Mouse (Mus musculus) heart, embryonic 16.5 days (tissue): Measurements from ENCODE around the gene B4galt1. TPM values are rescaled to one million over a fixed set of nuclear protein-coding genes. Genes with fewer than 3 reads are reported as not detected.

Experiments used
- ATAC-seq: fragments of 200-750 bp; cut with Nextera tagmentation; replicated peaks from 2 replicates; pipeline ENCODE4 v1.8.0; 2017; ENCODE audit warnings: moderate number of reproducible peaks; ENCODE audit not compliant: insufficient read depth, low FRiP score; ENCODE audit errors: extremely low read depth
- H3K27ac ChIP-seq: fragments of 300-500 bp; sonication (generic); 2 replicates; pipeline ENCODE4 v1.5.1; 2014; ENCODE audit warnings: mild to moderate bottlenecking, low read length, control low read depth, moderate library complexity
- H3K27me3 ChIP-seq: fragments of 300-500 bp; sonication (generic); 2 replicates; pipeline ENCODE4 v1.6.1; 2014; ENCODE audit warnings: low read length, mixed read lengths; ENCODE audit not compliant: control insufficient read depth, insufficient read depth
- H3K36me3 ChIP-seq: fragments of 300-500 bp; sonication (generic); 2 replicates; pipeline ENCODE4 v1.6.1; 2014; ENCODE audit not compliant: control insufficient read depth, insufficient read depth
- H3K4me1 ChIP-seq: fragments of 300-500 bp; sonication (generic); 2 replicates; pipeline ENCODE4 v1.6.1; 2014; ENCODE audit warnings: low read length, mixed read lengths; ENCODE audit not compliant: control insufficient read depth, insufficient read depth
- H3K4me2 ChIP-seq: fragments of 300-500 bp; sonication (generic); 2 replicates; pipeline ENCODE4 v1.6.1; 2014; ENCODE audit warnings: low read depth, mild to moderate bottlenecking, control low read depth, low read length
- H3K4me3 ChIP-seq: fragments of 300-500 bp; sonication (generic); 2 replicates; pipeline ENCODE4 v1.5.1; 2014; ENCODE audit warnings: mild to moderate bottlenecking, control low read depth, low read length
- H3K9ac ChIP-seq: fragments of 300-500 bp; sonication (generic); 2 replicates; pipeline ENCODE4 v1.6.1; 2014; ENCODE audit warnings: low read length, control low read depth
- H3K9me3 ChIP-seq: fragments of 300-500 bp; sonication (generic); replicated peaks from 2 replicates; pipeline ENCODE4 v1.6.1; 2016; ENCODE audit warnings: low read length; ENCODE audit not compliant: control insufficient read depth
- WGBS: fragments of 180-500 bp; shearing (Covaris S2); extraction: QIAGEN DNeasy Blood & Tissue Kit; methylation state at CpG from one replicate; pipeline ENCODE4 v1.1.7; 2014; 5-methylcytosine and 5-hydroxymethylcytosine counted together
- polyA plus RNA-seq: library from polyadenylated mRNA; unstranded; fragments of >200 nt; fragmentation: Nextera tagmentation; extraction: Ambion mirVana; gene quantifications from 2 replicates; pipeline ENCODE4 v1.2.1, GENCODE M21; 2015

B4galt1 gene
- polyA plus RNA-seq, 1 experiment from 2014 or later, result 54.5 TPM

DNA sequence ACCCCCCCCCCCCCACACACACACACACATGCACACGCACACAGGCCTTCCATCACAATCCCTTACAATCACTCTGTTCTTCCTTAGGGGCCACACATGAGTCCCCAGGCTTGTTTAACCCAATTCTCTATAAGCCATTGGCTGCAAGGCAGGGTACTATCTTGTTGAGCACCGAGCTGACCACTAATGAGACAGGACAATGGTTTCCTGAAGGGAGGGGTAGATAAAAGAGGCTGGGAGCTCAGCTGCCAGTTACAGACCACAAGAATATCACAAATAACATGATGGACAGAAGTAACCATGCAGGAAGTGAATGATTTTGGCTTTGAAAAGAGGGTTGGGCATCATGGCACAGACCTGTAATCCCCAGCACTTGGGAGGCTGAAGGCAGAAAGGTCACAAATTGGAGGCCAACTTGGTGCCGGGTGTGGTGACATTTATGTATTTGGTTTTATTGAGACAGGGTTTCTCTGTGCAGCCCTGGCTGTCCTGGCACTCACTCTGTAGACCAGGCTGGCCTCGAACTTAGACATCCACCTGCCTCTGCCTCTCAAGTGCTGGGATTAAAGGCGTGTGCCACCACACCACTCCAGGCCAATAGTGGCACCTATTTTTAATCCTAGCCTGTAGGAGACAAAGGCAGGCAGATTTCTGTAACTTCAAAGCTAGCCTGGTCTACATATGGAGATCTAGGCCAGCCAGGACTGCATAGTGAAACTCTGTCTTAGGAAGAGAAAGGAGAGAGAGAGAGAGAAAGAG, 21.2 kb upstream of the B4galt1 start:
- H3K4me2 ChIP-seq, result no peak overlapping the region
- no peak overlapping the region for H3K4me3 ChIP-seq
- no peaks in the 10 kb centered on the region for H3K27me3 ChIP-seq
- H3K9ac ChIP-seq, result no peak overlapping the region
- ATAC-seq, result no peak
- H3K36me3 ChIP-seq, result no peaks in the 10 kb centered on the region
- 78% methylated on average over 5 of the region's 5 CpGs for WGBS
- H3K9me3 ChIP-seq, result no peaks in the 10 kb centered on the region
- no peak overlapping the region; the same call in 1 of the 2 replicates for H3K27ac ChIP-seq
- peaks cover 39% of the 10 kb centered on the region for H3K4me1 ChIP-seq

DNA sequence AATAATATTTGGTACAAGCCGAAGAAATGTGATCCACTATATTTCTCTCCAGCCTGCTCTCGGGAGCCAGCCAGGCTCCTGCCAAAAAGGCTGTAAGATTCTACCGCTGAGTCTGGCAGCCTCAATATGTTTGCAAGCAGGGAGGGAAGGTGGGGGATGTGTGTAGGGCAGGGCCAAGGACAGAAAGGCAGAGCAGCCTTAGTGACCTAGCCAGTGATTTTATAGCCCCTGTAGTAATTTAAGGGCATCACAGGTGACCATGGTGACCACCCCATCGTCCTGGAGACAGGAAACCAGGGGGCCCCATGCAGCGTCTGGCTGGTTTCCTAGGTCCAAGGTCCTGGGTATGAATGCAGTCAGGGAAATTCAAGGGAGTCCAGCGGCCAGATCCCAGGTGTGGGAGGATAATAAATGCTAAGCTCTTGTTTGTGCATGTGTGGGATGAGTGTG, 20.4 kb upstream of the B4galt1 start:
- Histone ChIP-seq H3K4me2 (no peak overlapping the region), H3K36me3 (no peaks in the 10 kb centered on the region), H3K9me3 (no peaks in the 10 kb centered on the region), H3K4me1 (peaks cover 39% of the 10 kb centered on the region), H3K9ac (peak overlapping the region; percentile 60), H3K4me3 (no peak overlapping the region), H3K27ac (peak overlapping the region; percentile 76), H3K27me3 (no peaks in the 10 kb centered on the region)
- 32% methylated on average over 6 of the region's 6 CpGs for WGBS
- ATAC-seq, result peak; percentile 53; the same call in 1 of the 2 replicates

DNA sequence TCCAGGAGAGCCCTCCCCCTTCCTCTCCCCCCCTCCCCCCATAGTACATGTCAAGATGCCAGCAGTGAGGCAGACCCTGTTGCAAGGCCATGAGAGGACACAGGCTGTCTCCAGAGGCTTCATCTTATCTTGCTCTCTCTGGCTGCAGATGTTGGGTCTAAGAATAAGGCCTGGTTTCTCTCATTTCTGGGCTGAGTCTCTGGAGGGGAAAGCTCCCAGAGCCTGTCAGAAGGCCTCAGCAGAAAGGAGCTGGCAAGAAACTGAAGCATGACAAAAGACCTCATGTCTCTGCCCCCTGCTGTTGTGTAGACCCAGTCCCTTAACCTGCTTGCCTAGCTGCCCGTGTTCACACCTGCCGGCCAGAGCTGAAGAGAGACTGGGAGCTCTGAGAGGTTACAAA, 19.5 kb upstream of the B4galt1 start:
- H3K4me3 ChIP-seq, result no peak overlapping the region
- no peak; the same call in 1 of the 2 replicates for ATAC-seq
- no peaks in the 10 kb centered on the region for H3K36me3 ChIP-seq
- no peak overlapping the region for H3K4me2 ChIP-seq
- peak overlapping the region; percentile 76 for H3K27ac ChIP-seq
- no peaks in the 10 kb centered on the region for H3K9me3 ChIP-seq
- no peaks in the 10 kb centered on the region for H3K27me3 ChIP-seq
- WGBS, result 68% methylated on average over 2 of the region's 2 CpGs
- peak overlapping the region; percentile 60 for H3K9ac ChIP-seq
- H3K4me1 ChIP-seq, result peaks cover 47% of the 10 kb centered on the region

GRCm38 (mm10) chr4:40872129-40872528, 18.3 kb upstream of the B4galt1 start:
- no peak overlapping the region for H3K9ac ChIP-seq
- ATAC-seq, result no peak
- no peaks in the 10 kb centered on the region for H3K36me3 ChIP-seq
- peaks cover 40% of the 10 kb centered on the region for H3K4me1 ChIP-seq
- no peak overlapping the region for H3K27ac ChIP-seq
- 82% methylated on average over 3 of the region's 3 CpGs for WGBS
- no peak overlapping the region for H3K4me3 ChIP-seq
- no peak overlapping the region for H3K4me2 ChIP-seq
- H3K27me3 ChIP-seq, result no peaks in the 10 kb centered on the region
- no peaks in the 10 kb centered on the region for H3K9me3 ChIP-seq

GRCm38 (mm10) chr4:40870206-40870605, 16.4 kb upstream of the B4galt1 start:
- no peak overlapping the region for H3K4me2 ChIP-seq
- WGBS, result 72% methylated on average over 4 of the region's 4 CpGs
- H3K4me3 ChIP-seq, result no peak overlapping the region
- H3K27ac ChIP-seq, result no peak overlapping the region
- no peaks in the 10 kb centered on the region for H3K27me3 ChIP-seq
- H3K9me3 ChIP-seq, result no peaks in the 10 kb centered on the region
- no peak overlapping the region for H3K9ac ChIP-seq
- H3K4me1 ChIP-seq, result peaks cover 31% of the 10 kb centered on the region
- no peaks in the 10 kb centered on the region for H3K36me3 ChIP-seq
- no peak for ATAC-seq

GRCm38 (mm10) chr4:40868554-40869232, 14.9 kb upstream of the B4galt1 start:
- Histone ChIP-seq H3K9me3 (no peaks in the 10 kb centered on the region), H3K9ac (no peak overlapping the region), H3K27me3 (no peaks in the 10 kb centered on the region), H3K4me1 (peaks cover 18% of the 10 kb centered on the region), H3K27ac (peak overlapping the region; percentile 74), H3K36me3 (no peaks in the 10 kb centered on the region), H3K4me3 (no peak overlapping the region), H3K4me2 (peak overlapping the region; percentile 20)
- WGBS, result 40% methylated on average over 13 of the region's 13 CpGs
- ATAC-seq, result peak; percentile 61; the same call in 1 of the 2 replicates

DNA sequence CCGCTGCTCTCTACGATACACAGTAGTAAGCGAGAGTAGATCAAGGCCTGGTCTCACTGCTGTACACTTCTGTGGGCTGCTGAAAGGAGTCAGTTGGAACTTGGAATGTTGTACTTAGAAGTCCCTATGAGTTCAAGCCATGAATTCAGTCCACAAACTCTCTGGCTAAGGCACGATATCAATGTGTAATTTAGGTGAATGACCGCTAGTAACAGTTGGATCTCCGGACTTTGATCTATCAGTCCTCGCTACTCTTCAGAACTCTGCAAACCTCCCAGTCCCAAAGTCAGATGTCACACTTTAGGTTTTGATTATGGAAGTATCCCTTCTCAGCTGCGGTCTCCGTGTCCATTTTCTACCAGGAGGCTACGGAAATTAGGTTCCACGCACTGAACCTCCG, 10.6 kb upstream of the B4galt1 start:
- H3K4me3 ChIP-seq, result no peak overlapping the region

DNA sequence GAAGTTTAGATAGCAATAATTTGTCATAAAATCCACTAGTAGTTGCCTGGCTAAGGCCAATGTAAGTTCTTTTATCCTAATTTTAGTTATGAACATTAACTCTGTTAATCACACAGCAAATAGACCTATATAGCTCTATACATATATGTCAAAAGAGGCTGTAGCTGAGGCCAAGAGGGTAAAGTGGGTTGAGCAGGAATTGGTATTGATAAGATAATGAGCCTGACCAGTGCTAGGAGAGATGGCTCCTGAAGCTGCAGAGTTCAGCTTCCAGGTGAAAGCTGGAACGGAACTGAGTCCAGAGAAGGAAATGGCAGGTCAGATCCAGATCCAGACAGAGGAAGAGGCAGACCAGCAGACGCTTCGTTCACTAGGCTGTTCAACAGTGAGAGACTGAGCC, 9.5 kb upstream of the B4galt1 start:
- Histone ChIP-seq H3K9ac (no peak overlapping the region), H3K36me3 (no peaks in the 10 kb centered on the region), H3K4me3 (no peak overlapping the region), H3K4me2 (no peak overlapping the region), H3K9me3 (no peaks in the 10 kb centered on the region), H3K27me3 (no peaks in the 10 kb centered on the region), H3K4me1 (peaks cover 2% of the 10 kb centered on the region), H3K27ac (no peak overlapping the region)
- no peak for ATAC-seq
- 72% methylated on average over 3 of the region's 3 CpGs for WGBS

More for the DNA sequence above, 10.6 kb upstream of the B4galt1 start:
- H3K9ac ChIP-seq, result no peak overlapping the region
- no peak overlapping the region for H3K27ac ChIP-seq
- H3K4me1 ChIP-seq, result peaks cover 10% of the 10 kb centered on the region
- 96% methylated on average over 12 of the region's 12 CpGs for WGBS
- no peaks in the 10 kb centered on the region for H3K36me3 ChIP-seq
- no peak overlapping the region for H3K4me2 ChIP-seq
- H3K27me3 ChIP-seq, result no peaks in the 10 kb centered on the region
- H3K9me3 ChIP-seq, result no peaks in the 10 kb centered on the region
- ATAC-seq, result no peak

GRCm38 (mm10) chr4:40861131-40861530, 7.3 kb upstream of the B4galt1 start:
- Histone ChIP-seq H3K27ac (no peak overlapping the region), H3K36me3 (no peaks in the 10 kb centered on the region), H3K4me1 (no peaks in the 10 kb centered on the region), H3K27me3 (no peaks in the 10 kb centered on the region), H3K9me3 (no peaks in the 10 kb centered on the region), H3K9ac (no peak overlapping the region), H3K4me3 (no peak overlapping the region), H3K4me2 (no peak overlapping the region)
- no peak for ATAC-seq
- WGBS, result 82% methylated on average over 3 of the region's 3 CpGs
